Mouse (Mus musculus): ENCODE measurements around the gene Arih2. TPM values are rescaled to one million over a fixed set of nuclear protein-coding genes. Genes with fewer than 3 reads are reported as not detected.
"Not testable (repeated sequence)": the region's sequence is repeated elsewhere in the genome, so short reads cannot be mapped to it uniquely, and the experiment has no call there.

Arih2 gene
- polyA plus RNA-seq, 1 experiment: 28.5 TPM

DNA sequence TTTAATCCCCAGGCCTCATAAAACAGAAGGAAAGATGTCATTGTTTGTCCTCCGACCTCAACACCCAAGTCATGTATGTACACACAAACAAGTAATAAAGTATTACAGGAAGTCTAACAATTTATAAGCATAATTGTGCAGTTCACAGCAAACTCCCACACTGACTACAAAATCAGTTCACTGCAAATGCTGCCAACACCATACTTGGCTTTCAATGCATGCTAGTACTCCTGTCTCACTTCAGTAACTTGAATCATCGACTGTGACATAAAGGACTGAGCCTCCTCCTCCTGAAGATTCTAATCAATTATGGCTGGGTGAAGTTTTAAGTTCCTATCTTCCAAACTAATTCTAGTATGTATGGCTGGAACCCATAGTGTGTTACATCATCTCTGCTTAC is 15.3 kb downstream of the Arih2 start:
- Histone ChIP-seq H3K4me3 (replicated peaks; ENCODE audit: control insufficient read depth, low read depth, low read length) (no peak overlapping the region), H3K4me1 (ENCODE audit: control insufficient read depth, insufficient read depth, low read length) (no peaks in the 10 kb centered on the region), H3K27ac (ENCODE audit: control insufficient read depth, insufficient read depth, low read depth, low read length, poor library complexity) (no peak overlapping the region)
- no peak for TF ChIP-seq POLR2A (IDR thresholded peaks at IDR 0.05; ENCODE audit: borderline replicate concordance, control insufficient read depth, low read depth, low read length)
- no peak for TF ChIP-seq CTCF (IDR thresholded peaks at IDR 0.05; ENCODE audit: control insufficient read depth, insufficient read depth, low read length)
- WGBS: 70% methylated on average over 2 of the region's 2 CpGs

GRCm38 (mm10) chr9:108632375-108632774 is 16.8 kb downstream of the Arih2 start:
- 61% methylated on average over 5 of the region's 5 CpGs for WGBS
- Histone ChIP-seq H3K27ac (ENCODE audit: control insufficient read depth, insufficient read depth, low read depth, low read length, poor library complexity) (no peak overlapping the region), H3K4me1 (ENCODE audit: control insufficient read depth, insufficient read depth, low read length) (no peaks in the 10 kb centered on the region), H3K4me3 (replicated peaks; ENCODE audit: control insufficient read depth, low read depth, low read length) (no peak overlapping the region)
- TF ChIP-seq CTCF (IDR thresholded peaks at IDR 0.05; ENCODE audit: control insufficient read depth, insufficient read depth, low read length) (no peak), POLR2A (IDR thresholded peaks at IDR 0.05; ENCODE audit: borderline replicate concordance, control insufficient read depth, low read depth, low read length) (no peak)

DNA sequence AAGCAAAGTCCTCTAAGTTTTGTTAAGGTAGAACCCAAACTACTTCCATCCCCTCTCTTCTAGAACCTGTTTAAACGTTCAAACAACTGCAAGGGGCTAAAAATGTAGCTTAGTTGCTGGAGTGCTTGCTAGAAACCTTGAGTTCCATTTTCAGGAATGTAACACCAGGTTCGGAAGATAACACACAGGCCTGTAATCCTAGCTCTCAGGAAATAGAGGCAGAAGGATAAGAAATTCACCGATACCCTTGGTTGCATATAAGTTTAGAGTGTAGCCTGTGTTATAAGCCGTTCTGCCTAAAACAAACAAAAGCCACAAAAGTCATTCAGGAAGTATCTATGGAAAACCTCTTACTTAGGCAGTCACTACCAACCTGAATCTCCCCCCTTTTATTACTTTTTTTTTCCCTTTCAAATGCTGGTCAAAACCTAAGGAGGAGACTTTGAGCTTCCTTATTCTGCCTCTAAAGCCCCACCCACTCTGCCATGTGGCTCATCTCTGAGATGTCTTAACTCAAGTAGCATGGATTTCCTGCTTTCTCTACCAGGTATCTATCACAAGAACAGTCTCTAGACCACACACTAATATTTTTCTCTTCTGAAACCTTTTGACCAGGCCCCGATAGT is 17.4 kb downstream of the Arih2 start:
- H3K27ac ChIP-seq (ENCODE audit: control insufficient read depth, insufficient read depth, low read depth, low read length, poor library complexity): no peak overlapping the region
- WGBS: 47% methylated on average over 5 of the region's 5 CpGs
- no peak for TF ChIP-seq POLR2A (IDR thresholded peaks at IDR 0.05; ENCODE audit: borderline replicate concordance, control insufficient read depth, low read depth, low read length)
- TF ChIP-seq CTCF (IDR thresholded peaks at IDR 0.05; ENCODE audit: control insufficient read depth, insufficient read depth, low read length): no peak
- H3K4me1 ChIP-seq (ENCODE audit: control insufficient read depth, insufficient read depth, low read length): no peaks in the 10 kb centered on the region
- H3K4me3 ChIP-seq (replicated peaks; ENCODE audit: control insufficient read depth, low read depth, low read length): no peak overlapping the region

DNA sequence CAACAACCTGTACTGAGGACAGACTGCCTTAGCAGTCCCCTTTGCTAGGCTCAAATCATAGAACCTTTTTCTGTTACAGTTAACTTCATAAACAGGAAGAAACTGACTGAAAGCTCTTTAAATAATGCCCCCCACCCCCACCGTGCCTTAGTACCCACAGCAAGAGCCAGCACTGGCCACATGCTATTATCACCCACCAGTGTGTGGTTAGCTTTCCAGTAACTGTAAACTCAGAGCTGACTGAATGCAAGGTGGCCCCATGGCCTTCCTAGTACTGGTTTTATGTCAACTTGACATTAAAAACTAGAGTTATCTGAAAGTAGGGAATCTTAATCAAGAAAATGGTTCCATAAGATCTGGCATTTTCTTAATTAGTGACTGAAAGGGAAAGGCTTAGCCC is 18.5 kb downstream of the Arih2 start:
- WGBS: 5% methylated on average over 1 of the region's 1 CpGs
- TF ChIP-seq POLR2A (IDR thresholded peaks at IDR 0.05; ENCODE audit: borderline replicate concordance, control insufficient read depth, low read depth, low read length) (no peak), CTCF (IDR thresholded peaks at IDR 0.05; ENCODE audit: control insufficient read depth, insufficient read depth, low read length) (no peak)
- Histone ChIP-seq H3K4me1 (ENCODE audit: control insufficient read depth, insufficient read depth, low read length) (no peaks in the 10 kb centered on the region), H3K4me3 (replicated peaks; ENCODE audit: control insufficient read depth, low read depth, low read length) (no peak overlapping the region), H3K27ac (ENCODE audit: control insufficient read depth, insufficient read depth, low read depth, low read length, poor library complexity) (no peak overlapping the region)

DNA sequence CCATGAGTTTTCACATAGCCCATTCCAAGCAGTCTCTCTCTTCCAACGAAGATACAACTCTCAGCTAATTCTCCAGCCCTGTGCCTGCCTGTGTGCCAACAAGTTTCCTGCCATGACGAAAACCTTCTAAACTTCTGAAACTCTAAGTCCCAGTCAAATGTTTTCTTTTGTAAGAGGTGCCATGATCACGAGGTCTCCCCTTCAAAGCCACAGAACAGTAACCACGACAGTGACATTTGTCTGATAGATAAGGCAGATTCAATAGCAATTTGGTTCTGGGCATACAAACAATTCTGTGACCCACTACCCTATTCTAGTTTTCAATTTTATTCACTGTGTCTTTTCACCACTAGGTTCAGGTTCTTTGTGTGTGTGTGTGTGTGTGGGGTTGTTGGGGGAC is 21.0 kb downstream of the Arih2 start:
- Histone ChIP-seq H3K4me1 (ENCODE audit: control insufficient read depth, insufficient read depth, low read length) (no peaks in the 10 kb centered on the region), H3K27ac (ENCODE audit: control insufficient read depth, insufficient read depth, low read depth, low read length, poor library complexity) (no peak overlapping the region), H3K4me3 (replicated peaks; ENCODE audit: control insufficient read depth, low read depth, low read length) (no peak overlapping the region)
- 22% methylated on average over 4 of the region's 4 CpGs for WGBS
- no peak for TF ChIP-seq CTCF (IDR thresholded peaks at IDR 0.05; ENCODE audit: control insufficient read depth, insufficient read depth, low read length)
- TF ChIP-seq POLR2A (IDR thresholded peaks at IDR 0.05; ENCODE audit: borderline replicate concordance, control insufficient read depth, low read depth, low read length): no peak

DNA sequence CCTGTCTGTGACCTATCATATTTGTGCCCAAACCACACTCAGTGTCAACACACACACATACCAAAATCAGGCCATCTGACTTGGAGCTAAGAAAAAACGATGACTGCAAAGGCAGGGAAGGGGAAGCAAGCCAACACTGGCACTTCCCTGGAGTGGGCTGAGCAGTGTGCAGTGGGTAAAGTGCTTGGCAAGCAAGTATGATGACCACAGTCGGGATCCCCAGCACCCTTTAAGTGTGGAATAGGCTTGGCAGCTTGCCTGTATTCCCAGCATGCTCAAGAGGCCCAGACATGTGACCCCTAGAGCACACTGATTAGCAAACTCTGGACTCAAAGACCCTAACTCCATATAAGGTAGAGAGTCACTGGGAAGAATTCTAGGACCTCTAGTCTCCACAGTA is 22.7 kb downstream of the Arih2 start:
- Histone ChIP-seq H3K4me3 (replicated peaks; ENCODE audit: control insufficient read depth, low read depth, low read length) (no peak overlapping the region), H3K27ac (ENCODE audit: control insufficient read depth, insufficient read depth, low read depth, low read length, poor library complexity) (no peak overlapping the region), H3K4me1 (ENCODE audit: control insufficient read depth, insufficient read depth, low read length) (no peaks in the 10 kb centered on the region)
- WGBS: 63% methylated on average over 2 of the region's 2 CpGs
- TF ChIP-seq POLR2A (IDR thresholded peaks at IDR 0.05; ENCODE audit: borderline replicate concordance, control insufficient read depth, low read depth, low read length) (no peak), CTCF (IDR thresholded peaks at IDR 0.05; ENCODE audit: control insufficient read depth, insufficient read depth, low read length) (no peak)

- no peak for TF ChIP-seq POLR2A (IDR thresholded peaks at IDR 0.05; ENCODE audit: borderline replicate concordance, control insufficient read depth, low read depth, low read length)
- no peak for TF ChIP-seq CTCF (IDR thresholded peaks at IDR 0.05; ENCODE audit: control insufficient read depth, insufficient read depth, low read length)
These were observed 31.9 kb downstream of the Arih2 start for GRCm38 (mm10) chr9:108617301-108617700.

GRCm38 (mm10) chr9:108611488-108611887 is 37.7 kb downstream of the Arih2 start:
- 91% methylated on average over 10 of the region's 10 CpGs for WGBS
- Histone ChIP-seq H3K27ac (ENCODE audit: control insufficient read depth, insufficient read depth, low read depth, low read length, poor library complexity) (no peak overlapping the region), H3K4me3 (replicated peaks; ENCODE audit: control insufficient read depth, low read depth, low read length) (no peak overlapping the region), H3K4me1 (ENCODE audit: control insufficient read depth, insufficient read depth, low read length) (no peaks in the 10 kb centered on the region)
- no peak for TF ChIP-seq CTCF (IDR thresholded peaks at IDR 0.05; ENCODE audit: control insufficient read depth, insufficient read depth, low read length)
- no peak for TF ChIP-seq POLR2A (IDR thresholded peaks at IDR 0.05; ENCODE audit: borderline replicate concordance, control insufficient read depth, low read depth, low read length)

More at GRCm38 (mm10) chr9:108617301-108617700, 31.9 kb downstream of the Arih2 start:
- Histone ChIP-seq H3K4me3 (replicated peaks; ENCODE audit: control insufficient read depth, low read depth, low read length) (no peak overlapping the region), H3K4me1 (ENCODE audit: control insufficient read depth, insufficient read depth, low read length) (no peaks in the 10 kb centered on the region), H3K27ac (ENCODE audit: control insufficient read depth, insufficient read depth, low read depth, low read length, poor library complexity) (no peak overlapping the region)
- WGBS: 90% methylated on average over 1 of the region's 1 CpGs

- Histone ChIP-seq H3K27ac (ENCODE audit: control insufficient read depth, insufficient read depth, low read depth, low read length, poor library complexity) (no peak overlapping the region), H3K4me1 (ENCODE audit: control insufficient read depth, insufficient read depth, low read length) (no peaks in the 10 kb centered on the region), H3K4me3 (replicated peaks; ENCODE audit: control insufficient read depth, low read depth, low read length) (no peak overlapping the region)
- 63% methylated on average over 4 of the region's 4 CpGs for WGBS
- TF ChIP-seq CTCF (IDR thresholded peaks at IDR 0.05; ENCODE audit: control insufficient read depth, insufficient read depth, low read length) (no peak), POLR2A (IDR thresholded peaks at IDR 0.05; ENCODE audit: borderline replicate concordance, control insufficient read depth, low read depth, low read length) (no peak)
These were observed 40.3 kb downstream of the Arih2 start for GRCm38 (mm10) chr9:108608889-108609288.

DNA sequence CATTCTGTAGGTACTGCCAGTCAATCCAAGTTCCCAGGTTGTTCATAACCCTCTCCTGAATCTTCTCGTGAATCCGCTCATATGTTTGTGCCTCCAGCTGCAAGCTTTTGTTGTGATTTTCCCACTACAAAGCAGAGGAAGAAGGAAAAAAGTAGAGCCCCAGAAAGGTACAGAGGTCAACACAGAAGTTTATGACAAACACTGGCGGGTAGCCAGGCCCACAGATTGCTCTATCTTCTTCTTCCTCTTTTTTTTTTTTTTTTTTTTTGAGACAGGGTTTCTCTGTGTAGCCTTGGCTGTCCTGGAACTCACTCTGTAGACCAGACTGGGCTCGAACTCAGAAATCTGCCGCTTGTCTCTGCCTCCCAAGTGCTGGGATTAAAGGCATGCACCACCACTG is 41.3 kb downstream of the Arih2 start:
- H3K4me3 ChIP-seq (replicated peaks; ENCODE audit: control insufficient read depth, low read depth, low read length); H3K27ac ChIP-seq (ENCODE audit: control insufficient read depth, insufficient read depth, low read depth, low read length, poor library complexity); H3K4me1 ChIP-seq (ENCODE audit: control insufficient read depth, insufficient read depth, low read length): not testable (repeated sequence)
- 47% methylated on average over 5 of the region's 5 CpGs for WGBS

Data from bone marrow, adult 2 months (tissue).